Mouse (Mus musculus) G1E-ER4 (cell line): ENCODE measurements around the gene Trim33. TPM values are rescaled to one million over a fixed set of nuclear protein-coding genes. Genes with fewer than 3 reads are reported as not detected.

Experiments used
- GATA1 ChIP-seq: IDR thresholded peaks from one replicate; pipeline ENCODE4 v1.8.0; 2012; ENCODE audit warnings: low read length, inconsistent platforms
- polyA plus RNA-seq: library from polyadenylated mRNA; stranded (reverse); fragments of >175 nt; gene quantifications from 2 replicates; pipeline ENCODE4 v1.2.3, GENCODE M21; 2012

Trim33 gene
- polyA plus RNA-seq = 6.4 and 8.0 TPM in 2 replicates

- no peak for TF ChIP-seq GATA1
Measured at GRCm38 (mm10) chr3:103279182-103280149, at the start of gene Trim33. TSS of gene Trim33 (plus strand) at chr3:103279293.

GRCm38 (mm10) chr3:103232398-103232797, 46.7 kb upstream of the Trim33 start:
- TF ChIP-seq GATA1 = no peak

GRCm38 (mm10) chr3:103241524-103241923, 37.6 kb upstream of the Trim33 start:
- TF ChIP-seq GATA1 = no peak

GRCm38 (mm10) chr3:103242156-103242555, 36.9 kb upstream of the Trim33 start:
- TF ChIP-seq GATA1 = no peak

- no peak for TF ChIP-seq GATA1
Measured at GRCm38 (mm10) chr3:103243491-103243890, 35.6 kb upstream of the Trim33 start.

- no peak for TF ChIP-seq GATA1
Measured at GRCm38 (mm10) chr3:103246627-103247260, 32.3 kb upstream of the Trim33 start.

GRCm38 (mm10) chr3:103256089-103256819, 22.8 kb upstream of the Trim33 start:
- peak; percentile 86 for TF ChIP-seq GATA1

GRCm38 (mm10) chr3:103262802-103263417, 16.2 kb upstream of the Trim33 start:
- no peak for TF ChIP-seq GATA1

- no peak for TF ChIP-seq GATA1
Measured at GRCm38 (mm10) chr3:103278561-103279181, 422 bp upstream of the Trim33 start.

GRCm38 (mm10) chr3:103280241-103280761, 1.2 kb downstream of the Trim33 start:
- no peak for TF ChIP-seq GATA1

- no peak for TF ChIP-seq GATA1
Measured at GRCm38 (mm10) chr3:103280875-103281274, 1.8 kb downstream of the Trim33 start.

GRCm38 (mm10) chr3:103288761-103289160, 9.7 kb downstream of the Trim33 start:
- TF ChIP-seq GATA1 = no peak

- TF ChIP-seq GATA1 = no peak
Measured at GRCm38 (mm10) chr3:103291087-103291486, 12.0 kb downstream of the Trim33 start.

- TF ChIP-seq GATA1 = peak; percentile 86
Measured at GRCm38 (mm10) chr3:103305411-103305982, 26.4 kb downstream of the Trim33 start.
